Mouse (Mus musculus) T-helper 17 cell (primary cell): ENCODE measurements around the gene Oxct2a.
"Not testable (repeated sequence)": the region's sequence is repeated elsewhere in the genome, so short reads cannot be mapped to it uniquely, and the experiment has no call there.

ENCODE experiments used
- in situ Hi-C, 2 experiments: fragments of 300-600 bp; cut with MboI, MseI; formaldehyde crosslinking; loops; 1 replicate in 1 of 2; 2 replicates in 1 of 2; pipeline ENCODE4 v1.15.1; 2025; ENCODE audit warnings: high pct_unique_total_duplicates in 2 of 2

Oxct2a gene

GRCm38 (mm10) chr4:123282915-123283674, 40.3 kb downstream of the Oxct2a start:
- in situ Hi-C loops, result not testable (repeated sequence)

- in situ Hi-C loops, result no loop called here
Observed at GRCm38 (mm10) chr4:123282500-123282899, 40.9 kb downstream of the Oxct2a start.

GRCm38 (mm10) chr4:123280117-123280516, 43.3 kb downstream of the Oxct2a start:
- in situ Hi-C loops, result no loop called here
